Mouse (Mus musculus) lung, postnatal 4 days (tissue): ENCODE data around the gene Tcf23.

Experiments
- DNase-seq, 2 experiments: peaks; one replicate each; pipeline ENCODE4 v3.0.0; 2021

The Tcf23 gene

GRCm38 (mm10) chr5:30950451-30950850, 18.0 kb upstream of the Tcf23 start:
- DNase-seq, result no peak

- DNase-seq, result no peak
Measured at GRCm38 (mm10) chr5:30950922-30951321, 17.5 kb upstream of the Tcf23 start.

- no peak for DNase-seq
Measured at GRCm38 (mm10) chr5:30951706-30952105, 16.8 kb upstream of the Tcf23 start.

GRCm38 (mm10) chr5:30952551-30952950, 15.9 kb upstream of the Tcf23 start:
- no peak for DNase-seq

- DNase-seq, result no peak
Measured at GRCm38 (mm10) chr5:30954065-30954464, 14.4 kb upstream of the Tcf23 start.

GRCm38 (mm10) chr5:30954556-30954955, 13.9 kb upstream of the Tcf23 start:
- no peak for DNase-seq

- DNase-seq, result no peak
Measured at GRCm38 (mm10) chr5:30955751-30956150, 12.7 kb upstream of the Tcf23 start.

- no peak for DNase-seq
Measured at GRCm38 (mm10) chr5:30957891-30958290, 10.6 kb upstream of the Tcf23 start.

- DNase-seq, result peak in 1 of 2 experiments; percentile 4
Measured at GRCm38 (mm10) chr5:30959198-30959854, 9.1 kb upstream of the Tcf23 start.

- DNase-seq, result peak; percentile 99
Measured at GRCm38 (mm10) chr5:30959966-30960501, 8.4 kb upstream of the Tcf23 start, which contains the start of gene Preb. Gene Preb, minus strand, starts transcription at chr5:30960361.

GRCm38 (mm10) chr5:30960814-30961213, 7.6 kb upstream of the Tcf23 start:
- no peak for DNase-seq

- DNase-seq, result peak in 1 of 2 experiments; percentile 29
Measured at GRCm38 (mm10) chr5:30961545-30962505, 6.6 kb upstream of the Tcf23 start.

- no peak for DNase-seq
Measured at GRCm38 (mm10) chr5:30963916-30964315, 4.5 kb upstream of the Tcf23 start.

- no peak for DNase-seq
Measured at GRCm38 (mm10) chr5:30966189-30966588, 2.3 kb upstream of the Tcf23 start.

- DNase-seq, result no peak
Measured at GRCm38 (mm10) chr5:30969440-30969839, 978 bp downstream of the Tcf23 start.

GRCm38 (mm10) chr5:30974870-30975656, 6.6 kb downstream of the Tcf23 start:
- DNase-seq, result peak in 1 of 2 experiments; percentile 44

- DNase-seq, result no peak
Measured at GRCm38 (mm10) chr5:30982357-30982756, 13.9 kb downstream of the Tcf23 start.

GRCm38 (mm10) chr5:30992980-30993676, 24.7 kb downstream of the Tcf23 start:
- DNase-seq, result no peak

- no peak for DNase-seq
Measured at GRCm38 (mm10) chr5:30994074-30994473, 25.6 kb downstream of the Tcf23 start.

GRCm38 (mm10) chr5:30994910-30995635, 26.6 kb downstream of the Tcf23 start:
- no peak for DNase-seq

- peak in 1 of 2 experiments; percentile 48 for DNase-seq
Measured at GRCm38 (mm10) chr5:30998306-30998705, 29.8 kb downstream of the Tcf23 start.
